Mouse (Mus musculus): Measurements from ENCODE around the gene Olfr857.
"Not testable (repeated sequence)": the region's sequence is repeated elsewhere in the genome, so short reads cannot be mapped to it uniquely, and the experiment has no call there.

- TF ChIP-seq CTCF (IDR thresholded peaks at IDR 0.05; ENCODE audit: borderline replicate concordance, extremely low read depth, insufficient read depth, insufficient read length); POLR2A (IDR thresholded peaks at IDR 0.05; ENCODE audit: borderline replicate concordance, extremely low read depth, insufficient read depth, insufficient read length, poor library complexity, severe bottlenecking): not testable (repeated sequence)
These were observed 14.3 kb upstream of the Olfr857 start for GRCm38 (mm10) chr9:19694898-19695379.

All from brain, embryonic 14.5 days (tissue).